Mouse (Mus musculus): ENCODE results near the gene 4933414I15Rik. TPM values are rescaled to one million over a fixed set of nuclear protein-coding genes. Genes with fewer than 3 reads are reported as not detected.
A peak's percentile ranks its signal among the peaks of the same experiment; 100 is the strongest.

4933414I15Rik gene
- not detected in 2 replicates for polyA plus RNA-seq (2014; fragmentation: Nextera tagmentation; extraction: Ambion mirVana)

GRCm38 (mm10) chr11:50943506-50943905 lies at the start of gene 4933414I15Rik:
Gene 4933414I15Rik (minus strand): TSS chr11:50943765.
- H3K4me2 ChIP-seq (ENCODE audit: low read depth, low read length), result no peak within 1 kb of the TSS
- no peak for DNase-seq (ENCODE audit: low spot score)
- no peaks in the 10 kb centered on the region for H3K9me3 ChIP-seq (replicated peaks; ENCODE audit: control insufficient read depth, low read length)
- no peak for ATAC-seq (replicated peaks; ENCODE audit: insufficient number of reproducible peaks, low FRiP score, low TSS enrichment, low read depth)
- H3K27me3 ChIP-seq (ENCODE audit: control insufficient read depth, insufficient read depth, low read length), result no peaks in the 10 kb centered on the region
- H3K4me1 ChIP-seq (ENCODE audit: control insufficient read depth, insufficient read depth, low read length), result no peaks in the 10 kb centered on the region
- H3K36me3 ChIP-seq (replicated peaks; ENCODE audit: control insufficient read depth, insufficient read depth, low read depth, low read length), result no peaks in the 10 kb centered on the region
- H3K4me3 ChIP-seq (ENCODE audit: low read depth, low read length), result no peak within 1 kb of the TSS
- no peak within 1 kb of the TSS for H3K27ac ChIP-seq (replicated peaks; ENCODE audit: low read depth, low read length)
- 76% methylated on average over 14 of the region's 14 CpGs for WGBS
- H3K9ac ChIP-seq (replicated peaks; ENCODE audit: low read length), result no peak within 1 kb of the TSS

DNA sequence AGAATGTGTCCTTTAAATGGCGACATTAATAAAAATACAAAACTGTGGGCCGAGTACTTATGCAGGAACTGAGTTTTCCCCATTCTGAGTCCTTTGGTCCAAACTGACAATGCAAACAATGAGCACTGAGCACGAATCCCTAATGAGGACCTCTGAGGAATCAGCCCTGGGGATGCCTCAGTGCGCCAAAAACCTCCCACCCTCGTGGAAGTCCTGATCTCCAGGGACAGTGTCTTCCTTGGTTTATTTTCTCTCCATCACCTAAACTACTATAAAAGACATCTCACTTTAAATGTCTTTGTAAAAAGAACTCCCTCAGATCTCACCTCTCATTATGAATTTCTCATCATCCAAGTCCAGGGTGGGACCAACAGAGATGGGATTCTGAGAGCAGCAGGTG lies 38.1 kb upstream of the 4933414I15Rik start, which contains the start of gene Olfr1377:
Olfr1377 (plus strand) TSS at position 301 of the 400 bp plus-strand sequence.
- WGBS, result 70% methylated on average over 5 of the region's 5 CpGs
- Histone ChIP-seq H3K4me1 (ENCODE audit: control insufficient read depth, insufficient read depth, low read length) (no peaks in the 10 kb centered on the region), H3K4me2 (ENCODE audit: low read depth, low read length) (no peak within 1 kb of the TSS), H3K9ac (replicated peaks; ENCODE audit: low read length) (no peak within 1 kb of the TSS), H3K36me3 (replicated peaks; ENCODE audit: control insufficient read depth, insufficient read depth, low read depth, low read length) (no peaks in the 10 kb centered on the region), H3K9me3 (replicated peaks; ENCODE audit: control insufficient read depth, low read length) (no peaks in the 10 kb centered on the region), H3K4me3 (ENCODE audit: low read depth, low read length) (no peak within 1 kb of the TSS), H3K27me3 (ENCODE audit: control insufficient read depth, insufficient read depth, low read length) (no peaks in the 10 kb centered on the region), H3K27ac (replicated peaks; ENCODE audit: low read depth, low read length) (no peak within 1 kb of the TSS)
- ATAC-seq (replicated peaks; ENCODE audit: insufficient number of reproducible peaks, low FRiP score, low TSS enrichment, low read depth), result no peak
- DNase-seq (ENCODE audit: low spot score), result no peak

DNA sequence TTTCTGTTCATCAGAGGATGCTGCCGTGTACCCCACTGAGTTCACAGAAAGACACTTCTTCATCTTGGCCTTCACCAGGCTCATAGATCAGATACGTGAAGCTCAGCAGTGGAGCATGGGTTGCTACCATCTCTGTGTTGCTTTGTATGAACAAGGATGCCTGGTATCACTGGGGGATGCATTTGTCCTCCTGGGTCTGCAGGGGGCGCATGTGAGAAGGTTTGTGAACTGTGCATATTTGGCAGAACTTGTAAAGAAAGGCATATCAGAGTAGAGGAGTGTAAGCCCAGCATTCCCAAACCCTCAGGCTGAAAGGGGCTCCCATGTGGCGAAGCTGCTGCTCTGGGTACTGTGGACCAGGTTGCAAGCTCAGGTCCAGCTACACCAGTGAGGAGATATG lies 33.7 kb upstream of the 4933414I15Rik start:
- no peaks in the 10 kb centered on the region for H3K9me3 ChIP-seq (replicated peaks; ENCODE audit: control insufficient read depth, low read length)
- no peaks in the 10 kb centered on the region for H3K36me3 ChIP-seq (replicated peaks; ENCODE audit: control insufficient read depth, insufficient read depth, low read depth, low read length)
- WGBS, result 73% methylated on average over 4 of the region's 4 CpGs
- H3K27ac ChIP-seq (replicated peaks; ENCODE audit: low read depth, low read length), result no peak overlapping the region
- ATAC-seq (replicated peaks; ENCODE audit: insufficient number of reproducible peaks, low FRiP score, low TSS enrichment, low read depth) (no peak), DNase-seq (ENCODE audit: low spot score) (no peak)
- no peak overlapping the region for H3K4me2 ChIP-seq (ENCODE audit: low read depth, low read length)
- no peaks in the 10 kb centered on the region for H3K27me3 ChIP-seq (ENCODE audit: control insufficient read depth, insufficient read depth, low read length)
- H3K9ac ChIP-seq (replicated peaks; ENCODE audit: low read length), result no peak overlapping the region
- H3K4me3 ChIP-seq (ENCODE audit: low read depth, low read length), result no peak overlapping the region
- no peaks in the 10 kb centered on the region for H3K4me1 ChIP-seq (ENCODE audit: control insufficient read depth, insufficient read depth, low read length)

DNA sequence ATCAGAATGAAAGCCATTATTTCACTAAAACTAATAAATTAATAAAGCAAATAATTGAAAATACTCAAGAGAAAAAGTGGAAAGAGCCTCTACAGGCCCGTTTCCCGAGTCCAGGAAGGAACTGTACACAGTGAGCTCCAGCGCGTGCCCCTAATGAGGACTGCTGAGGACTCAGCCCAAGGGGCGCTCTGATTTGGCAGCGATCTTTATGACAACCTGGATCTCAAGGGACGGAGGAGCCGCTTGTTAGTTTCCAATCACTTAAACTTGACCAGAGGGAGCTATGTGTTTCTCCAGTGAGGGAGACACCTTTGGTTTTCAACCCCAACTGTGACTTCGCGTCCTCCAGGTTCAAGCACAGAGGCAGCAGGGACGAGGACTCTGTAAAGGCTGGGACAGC lies 22.7 kb upstream of the 4933414I15Rik start, which contains the start of gene Olfr1378:
Olfr1378 (plus strand) TSS at position 301 of the 400 bp plus-strand sequence.
- Histone ChIP-seq H3K4me2 (ENCODE audit: low read depth, low read length) (no peak within 1 kb of the TSS), H3K9me3 (replicated peaks; ENCODE audit: control insufficient read depth, low read length) (no peaks in the 10 kb centered on the region), H3K4me3 (ENCODE audit: low read depth, low read length) (no peak within 1 kb of the TSS), H3K27me3 (ENCODE audit: control insufficient read depth, insufficient read depth, low read length) (no peaks in the 10 kb centered on the region), H3K36me3 (replicated peaks; ENCODE audit: control insufficient read depth, insufficient read depth, low read depth, low read length) (no peaks in the 10 kb centered on the region), H3K4me1 (ENCODE audit: control insufficient read depth, insufficient read depth, low read length) (no peaks in the 10 kb centered on the region), H3K9ac (replicated peaks; ENCODE audit: low read length) (no peak within 1 kb of the TSS), H3K27ac (replicated peaks; ENCODE audit: low read depth, low read length) (no peak within 1 kb of the TSS)
- no peak for ATAC-seq (replicated peaks; ENCODE audit: insufficient number of reproducible peaks, low FRiP score, low TSS enrichment, low read depth)
- WGBS, result 88% methylated on average over 11 of the region's 11 CpGs
- DNase-seq (ENCODE audit: low spot score), result no peak

DNA sequence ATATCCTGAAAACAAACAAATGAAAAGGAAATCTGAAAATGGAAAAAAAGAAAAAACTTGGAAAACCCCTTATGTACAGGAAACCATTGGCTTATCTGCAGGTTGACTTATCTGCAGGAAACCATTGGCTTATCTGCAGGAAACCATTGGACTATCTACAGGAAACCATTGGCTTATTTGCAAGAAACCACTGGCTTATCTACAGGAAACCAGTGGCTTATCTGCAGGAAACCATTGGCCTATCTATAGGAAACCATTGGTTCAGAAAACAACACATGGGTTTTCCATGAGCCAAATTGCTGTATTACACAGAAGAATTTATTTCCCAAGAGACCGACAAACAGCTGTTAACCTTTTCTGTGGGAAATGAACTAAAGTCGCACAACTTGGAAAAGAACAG lies 21.3 kb upstream of the 4933414I15Rik start:
- Histone ChIP-seq H3K36me3 (replicated peaks; ENCODE audit: control insufficient read depth, insufficient read depth, low read depth, low read length) (no peaks in the 10 kb centered on the region), H3K9ac (replicated peaks; ENCODE audit: low read length) (no peak overlapping the region), H3K4me2 (ENCODE audit: low read depth, low read length) (no peak overlapping the region), H3K9me3 (replicated peaks; ENCODE audit: control insufficient read depth, low read length) (no peaks in the 10 kb centered on the region), H3K4me3 (ENCODE audit: low read depth, low read length) (no peak overlapping the region), H3K27ac (replicated peaks; ENCODE audit: low read depth, low read length) (no peak overlapping the region), H3K4me1 (ENCODE audit: control insufficient read depth, insufficient read depth, low read length) (no peaks in the 10 kb centered on the region), H3K27me3 (ENCODE audit: control insufficient read depth, insufficient read depth, low read length) (no peaks in the 10 kb centered on the region)
- no peak for ATAC-seq (replicated peaks; ENCODE audit: insufficient number of reproducible peaks, low FRiP score, low TSS enrichment, low read depth)
- 83% methylated on average over 2 of the region's 2 CpGs for WGBS
- peak; percentile 2 for DNase-seq (ENCODE audit: low spot score)

DNA sequence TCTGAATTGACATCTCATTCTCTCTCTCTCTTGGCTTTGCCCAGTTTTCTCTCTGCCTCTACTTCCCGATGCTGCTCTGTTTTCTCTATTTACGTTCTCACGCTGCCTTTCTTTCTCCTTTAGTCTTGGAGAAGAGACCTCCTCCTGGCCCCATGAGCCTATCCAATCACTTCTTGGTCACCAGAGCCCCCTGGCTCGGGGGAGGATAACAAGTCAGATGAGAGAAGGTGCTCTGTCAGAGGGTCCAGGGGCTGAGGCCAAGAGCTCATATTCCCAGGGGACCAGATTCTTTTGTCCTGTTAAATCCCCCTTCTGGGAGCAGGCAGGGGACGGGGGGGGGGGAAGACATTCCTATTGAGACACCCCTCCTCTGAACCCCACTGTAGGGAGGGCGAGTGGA lies 10.1 kb upstream of the 4933414I15Rik start, which contains the start of gene Prop1:
Prop1 (minus strand) TSS at position 101 of the 400 bp plus-strand sequence.
- DNase-seq (ENCODE audit: low spot score) (no peak), ATAC-seq (replicated peaks; ENCODE audit: insufficient number of reproducible peaks, low FRiP score, low TSS enrichment, low read depth) (no peak)
- Histone ChIP-seq H3K4me3 (ENCODE audit: low read depth, low read length) (no peak within 1 kb of the TSS), H3K4me1 (ENCODE audit: control insufficient read depth, insufficient read depth, low read length) (no peaks in the 10 kb centered on the region), H3K27ac (replicated peaks; ENCODE audit: low read depth, low read length) (no peak within 1 kb of the TSS), H3K4me2 (ENCODE audit: low read depth, low read length) (no peak within 1 kb of the TSS), H3K9ac (replicated peaks; ENCODE audit: low read length) (no peak within 1 kb of the TSS), H3K27me3 (ENCODE audit: control insufficient read depth, insufficient read depth, low read length) (no peaks in the 10 kb centered on the region), H3K9me3 (replicated peaks; ENCODE audit: control insufficient read depth, low read length) (no peaks in the 10 kb centered on the region), H3K36me3 (replicated peaks; ENCODE audit: control insufficient read depth, insufficient read depth, low read depth, low read length) (no peaks in the 10 kb centered on the region)
- 65% methylated on average over 6 of the region's 6 CpGs for WGBS

DNA sequence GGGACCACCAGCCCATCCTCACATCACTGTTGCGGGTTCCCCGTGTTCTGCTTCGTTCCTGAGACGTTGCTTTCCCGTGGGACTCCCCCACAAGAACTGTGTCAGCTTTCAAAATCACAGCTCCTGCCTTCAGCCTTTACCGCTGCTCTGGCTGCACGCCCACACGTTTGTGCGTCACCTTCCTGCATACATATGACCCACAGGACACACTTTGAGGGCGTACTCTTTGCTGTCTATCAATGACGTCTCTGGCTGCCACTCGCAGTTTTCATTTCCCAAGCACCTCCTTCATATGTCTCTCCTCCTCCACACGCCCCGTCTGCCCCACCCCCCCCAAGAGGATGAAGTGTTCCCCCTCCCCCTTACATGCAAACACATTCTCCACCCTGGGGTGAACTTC lies 8.7 kb upstream of the 4933414I15Rik start:
- DNase-seq (ENCODE audit: low spot score) (no peak), ATAC-seq (replicated peaks; ENCODE audit: insufficient number of reproducible peaks, low FRiP score, low TSS enrichment, low read depth) (no peak)
- WGBS, result 75% methylated on average over 14 of the region's 14 CpGs
- Histone ChIP-seq H3K4me3 (ENCODE audit: low read depth, low read length) (no peak overlapping the region), H3K36me3 (replicated peaks; ENCODE audit: control insufficient read depth, insufficient read depth, low read depth, low read length) (no peaks in the 10 kb centered on the region), H3K27me3 (ENCODE audit: control insufficient read depth, insufficient read depth, low read length) (no peaks in the 10 kb centered on the region), H3K9me3 (replicated peaks; ENCODE audit: control insufficient read depth, low read length) (no peaks in the 10 kb centered on the region), H3K9ac (replicated peaks; ENCODE audit: low read length) (no peak overlapping the region), H3K27ac (replicated peaks; ENCODE audit: low read depth, low read length) (no peak overlapping the region), H3K4me1 (ENCODE audit: control insufficient read depth, insufficient read depth, low read length) (no peaks in the 10 kb centered on the region), H3K4me2 (ENCODE audit: low read depth, low read length) (no peak overlapping the region)

- no peaks in the 10 kb centered on the region for H3K27me3 ChIP-seq (ENCODE audit: control insufficient read depth, insufficient read depth, low read length)
- no peaks in the 10 kb centered on the region for H3K4me1 ChIP-seq (ENCODE audit: control insufficient read depth, insufficient read depth, low read length)
- no peak overlapping the region for H3K9ac ChIP-seq (replicated peaks; ENCODE audit: low read length)
- no peak overlapping the region for H3K4me2 ChIP-seq (ENCODE audit: low read depth, low read length)
- H3K4me3 ChIP-seq (ENCODE audit: low read depth, low read length), result no peak overlapping the region
- H3K36me3 ChIP-seq (replicated peaks; ENCODE audit: control insufficient read depth, insufficient read depth, low read depth, low read length), result no peaks in the 10 kb centered on the region
- H3K9me3 ChIP-seq (replicated peaks; ENCODE audit: control insufficient read depth, low read length), result no peaks in the 10 kb centered on the region
- 73% methylated on average over 12 of the region's 12 CpGs for WGBS
- no peak overlapping the region for H3K27ac ChIP-seq (replicated peaks; ENCODE audit: low read depth, low read length)
- no peak for ATAC-seq (replicated peaks; ENCODE audit: insufficient number of reproducible peaks, low FRiP score, low TSS enrichment, low read depth)
- no peak for DNase-seq (ENCODE audit: low spot score)
Measured at GRCm38 (mm10) chr11:50942386-50942785, 1.2 kb downstream of the 4933414I15Rik start.

Measured in embryonic facial prominence, embryonic 11.5 days (tissue).